Mouse (Mus musculus) heart, postnatal 0 days (tissue): ENCODE measurements around the gene Acap1. TPM values are rescaled to one million over a fixed set of nuclear protein-coding genes. Genes with fewer than 3 reads are reported as not detected.

Source experiments
- ATAC-seq: fragments of 200-750 bp; cut with Nextera tagmentation; 2 replicates; pipeline ENCODE4 v1.8.0; 2017; ENCODE audit warnings: low read depth, moderate number of reproducible peaks, moderate library complexity; ENCODE audit not compliant: insufficient read depth
- DNase-seq: peaks from one replicate; pipeline ENCODE4 v3.0.0-alpha.2; 2016; ENCODE audit warnings: low spot score
- H3K27ac ChIP-seq: fragments of 300-500 bp; sonication (generic); 2 replicates; pipeline ENCODE4 v1.5.1; 2014; ENCODE audit warnings: low read depth, mild to moderate bottlenecking
- H3K27me3 ChIP-seq: fragments of 300-500 bp; sonication (generic); 2 replicates; pipeline ENCODE4 v1.6.1; 2014; ENCODE audit warnings: low read length, mixed read lengths; ENCODE audit not compliant: control insufficient read depth, insufficient read depth
- H3K36me3 ChIP-seq: fragments of 300-500 bp; sonication (generic); replicated peaks from 2 replicates; pipeline ENCODE4 v1.6.1; 2014; ENCODE audit warnings: low read length, mixed read lengths; ENCODE audit not compliant: control insufficient read depth, insufficient read depth
- H3K4me1 ChIP-seq: fragments of 300-500 bp; sonication (generic); 2 replicates; pipeline ENCODE4 v1.6.1; 2014; ENCODE audit warnings: antibody characterized with exemption; ENCODE audit not compliant: control insufficient read depth, insufficient read depth
- H3K4me2 ChIP-seq: fragments of 300-500 bp; sonication (generic); 2 replicates; pipeline ENCODE4 v1.6.1; 2014; ENCODE audit warnings: low read depth, mild to moderate bottlenecking, low read length, moderate library complexity
- H3K4me3 ChIP-seq: fragments of 300-500 bp; sonication (generic); 2 replicates; pipeline ENCODE4 v1.5.1; 2014; ENCODE audit warnings: low read depth, low read length
- H3K9ac ChIP-seq: fragments of 300-500 bp; sonication (generic); replicated peaks from 2 replicates; pipeline ENCODE4 v1.6.1; 2014; ENCODE audit warnings: low read depth, low read length, mixed read lengths
- H3K9me3 ChIP-seq: fragments of 300-500 bp; sonication (generic); replicated peaks from 2 replicates; pipeline ENCODE4 v1.6.1; 2016; ENCODE audit warnings: low read length; ENCODE audit not compliant: control insufficient read depth
- CTCF ChIP-seq: IDR thresholded peaks from 2 replicates; pipeline ENCODE4 v1.5.1; 2016; ENCODE audit warnings: antibody characterized with exemption, control low read depth, low read depth
- EP300 ChIP-seq: IDR thresholded peaks from 2 replicates; pipeline ENCODE4 v1.6.1; 2016; ENCODE audit warnings: antibody characterized with exemption, low read depth
- WGBS: fragments of 180-500 bp; shearing (Covaris S2); extraction: QIAGEN DNeasy Blood & Tissue Kit; methylation state at CpG from one replicate; pipeline ENCODE4 v1.1.7; 2014; 5-methylcytosine and 5-hydroxymethylcytosine counted together
- polyA plus RNA-seq: library from polyadenylated mRNA; unstranded; fragments of >200 nt; fragmentation: Nextera tagmentation; extraction: Ambion mirVana; gene quantifications from 2 replicates; pipeline ENCODE4 v1.2.1, GENCODE M21; 2015
- total RNA-seq: library from RNA; depleted of rRNA; stranded (reverse); fragments of >200 nt; gene quantifications from 2 replicates; pipeline ENCODE4 v1.2.3, GENCODE M21; 2014; ENCODE audit warnings: low replicate concordance

Acap1 gene
- total and polyA plus RNA-seq, 2 experiments from 2014 or later: 2.5 TPM

DNA sequence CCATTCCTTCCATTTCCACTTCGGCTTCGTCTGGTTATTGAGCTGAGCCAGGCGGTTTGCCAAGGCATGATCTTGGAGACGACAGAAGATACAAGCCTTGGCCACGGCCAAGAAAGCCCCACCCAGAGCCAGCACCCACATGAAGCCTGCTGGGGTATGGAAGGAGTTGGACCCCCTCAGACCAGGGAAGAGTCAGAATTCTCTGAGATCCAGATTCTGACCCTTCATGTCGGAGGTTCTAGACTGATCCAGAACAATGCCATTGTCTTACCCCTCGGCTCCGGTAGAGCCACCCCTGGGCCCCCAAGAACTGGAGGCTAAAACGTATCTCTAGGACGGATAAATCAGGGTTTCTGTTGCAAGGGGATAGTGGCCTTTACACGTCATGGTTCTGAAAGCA, 17.5 kb downstream of the Acap1 start, which contains the start of gene Tmem95:
TSS of gene Tmem95 (minus strand) at position 141 of the 400 bp plus-strand sequence.
- peaks cover 8% of the 10 kb centered on the region; the same call in 1 of the 2 replicates for H3K4me1 ChIP-seq
- H3K9me3 ChIP-seq: no peaks in the 10 kb centered on the region
- no peak within 1 kb of the TSS; the same call in 1 of the 2 replicates for H3K9ac ChIP-seq
- ATAC-seq (no peak), DNase-seq (no peak)
- peak within 1 kb of the TSS; percentile 81 for H3K4me2 ChIP-seq
- H3K4me3 ChIP-seq: no peak within 1 kb of the TSS
- 84% methylated on average over 11 of the region's 11 CpGs for WGBS
- TF ChIP-seq CTCF: no peak
- no peak for TF ChIP-seq EP300
- no peaks in the 10 kb centered on the region for H3K36me3 ChIP-seq
- H3K27ac ChIP-seq: peak within 1 kb of the TSS; percentile 79; the same call in 1 of the 2 replicates
- no peaks in the 10 kb centered on the region for H3K27me3 ChIP-seq

DNA sequence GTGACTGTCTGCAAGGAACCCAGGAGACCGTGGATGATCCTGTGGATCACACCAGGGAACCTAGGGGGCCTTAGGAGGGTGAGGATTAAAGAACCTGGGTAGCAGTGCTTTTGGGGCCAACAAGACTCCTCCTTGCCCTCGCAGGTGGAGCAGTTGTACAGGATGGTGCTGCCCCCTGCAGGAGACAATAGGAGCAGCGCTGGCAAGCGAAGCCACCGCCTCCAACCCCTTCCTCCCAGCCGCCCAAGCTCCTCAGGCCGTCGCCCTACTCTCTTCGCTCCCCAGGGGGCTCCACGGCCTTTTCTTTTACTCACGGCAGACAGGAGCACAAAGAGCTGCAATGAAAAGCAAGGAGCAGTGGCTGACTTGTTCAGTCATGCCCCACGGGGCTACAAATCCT, 18.5 kb downstream of the Acap1 start:
- ATAC-seq (peak; percentile 40; the same call in 1 of the 2 replicates), DNase-seq (peak; percentile 87)
- 5% methylated on average over 12 of the region's 12 CpGs for WGBS
- no peaks in the 10 kb centered on the region for H3K9me3 ChIP-seq
- H3K4me3 ChIP-seq: no peak overlapping the region
- peak overlapping the region; percentile 46 for H3K4me2 ChIP-seq
- H3K27ac ChIP-seq: peak overlapping the region; percentile 79
- no peaks in the 10 kb centered on the region for H3K36me3 ChIP-seq
- H3K9ac ChIP-seq: no peak overlapping the region; the same call in 1 of the 2 replicates
- peak; percentile 94 for TF ChIP-seq CTCF
- no peak for TF ChIP-seq EP300
- peaks cover 8% of the 10 kb centered on the region; the same call in 1 of the 2 replicates for H3K4me1 ChIP-seq
- H3K27me3 ChIP-seq: no peaks in the 10 kb centered on the region

DNA sequence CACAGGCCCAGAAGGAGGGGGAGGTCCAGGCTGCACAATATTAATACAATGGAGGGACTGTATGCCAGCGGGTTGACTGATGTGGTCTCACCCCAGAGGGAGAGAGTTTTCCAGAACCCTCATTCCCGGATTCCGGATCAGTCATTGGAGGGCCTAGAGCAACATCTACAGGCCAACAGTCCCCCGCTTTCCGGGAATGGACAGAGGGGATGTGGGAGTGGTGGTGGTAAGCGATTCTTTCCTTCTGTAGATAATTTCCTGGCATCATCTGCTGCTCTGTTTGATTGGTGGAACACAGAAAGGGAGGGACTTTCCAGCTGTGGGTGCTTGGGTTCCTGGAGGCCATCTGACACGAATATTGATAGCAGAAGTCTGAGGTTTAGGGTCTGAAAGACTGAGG, 19.2 kb downstream of the Acap1 start:
- H3K4me3 ChIP-seq: no peak overlapping the region
- no peaks in the 10 kb centered on the region for H3K9me3 ChIP-seq
- 40% methylated on average over 7 of the region's 7 CpGs for WGBS
- H3K27me3 ChIP-seq: no peaks in the 10 kb centered on the region
- peaks cover 1% of the 10 kb centered on the region; the same call in 1 of the 2 replicates for H3K4me1 ChIP-seq
- no peaks in the 10 kb centered on the region for H3K36me3 ChIP-seq
- ATAC-seq: peak; percentile 56
- peak overlapping the region; percentile 79 for H3K27ac ChIP-seq
- no peak overlapping the region for H3K9ac ChIP-seq
- DNase-seq: peak; percentile 74
- H3K4me2 ChIP-seq: peak overlapping the region; percentile 46
- peak; percentile 77; the same call in 1 of the 2 replicates for TF ChIP-seq EP300
- no peak; the same call in 1 of the 2 replicates for TF ChIP-seq CTCF

DNA sequence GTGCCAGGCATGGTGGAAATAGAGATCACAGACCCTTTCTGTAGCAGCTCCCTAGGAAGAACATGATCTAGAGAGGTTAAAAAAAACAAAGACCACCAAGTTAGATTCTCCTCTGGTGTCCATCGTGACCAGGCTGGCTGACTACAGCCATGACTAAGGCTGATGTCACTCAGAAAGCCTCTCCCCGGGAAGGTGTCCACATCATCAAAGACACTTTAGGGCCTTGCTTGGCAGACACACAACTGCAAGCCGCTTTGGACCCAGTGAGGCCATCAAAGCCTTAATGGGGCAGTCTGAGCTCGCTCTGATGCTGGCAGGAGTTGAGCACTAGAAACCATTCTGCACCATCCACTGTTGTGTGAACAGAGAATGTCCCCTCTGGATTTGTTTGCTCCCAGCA, 22.9 kb downstream of the Acap1 start:
- H3K4me1 ChIP-seq: no peaks in the 10 kb centered on the region
- H3K27me3 ChIP-seq: no peaks in the 10 kb centered on the region
- H3K4me2 ChIP-seq: no peak overlapping the region
- H3K9ac ChIP-seq: no peak overlapping the region
- no peaks in the 10 kb centered on the region for H3K9me3 ChIP-seq
- no peak overlapping the region for H3K27ac ChIP-seq
- ATAC-seq (no peak), DNase-seq (no peak)
- no peak for TF ChIP-seq CTCF
- TF ChIP-seq EP300: no peak
- no peak overlapping the region for H3K4me3 ChIP-seq
- H3K36me3 ChIP-seq: no peaks in the 10 kb centered on the region
- 59% methylated on average over 4 of the region's 4 CpGs for WGBS

DNA sequence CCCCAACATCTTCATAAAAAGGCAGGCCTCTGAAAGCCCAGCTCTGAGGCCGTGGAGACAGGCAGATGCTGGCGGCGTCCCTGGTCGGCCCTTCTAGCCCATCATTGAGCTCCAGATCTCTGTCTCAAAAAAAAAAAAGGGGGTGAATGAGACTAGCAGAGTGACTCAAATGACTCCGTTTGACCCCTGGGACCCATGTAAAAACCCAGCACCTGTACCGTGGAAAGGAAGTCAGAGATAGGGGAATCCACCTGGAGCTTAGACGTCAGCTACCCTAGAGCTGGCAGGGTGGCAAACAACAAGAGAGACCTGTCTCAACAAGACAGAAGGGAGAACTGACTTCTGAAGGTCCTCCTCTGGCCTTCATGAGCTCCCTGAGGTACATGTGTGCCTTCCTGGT, 23.5 kb downstream of the Acap1 start:
- Histone ChIP-seq H3K9ac (no peak overlapping the region), H3K4me1 (no peaks in the 10 kb centered on the region), H3K9me3 (no peaks in the 10 kb centered on the region), H3K4me2 (no peak overlapping the region), H3K36me3 (no peaks in the 10 kb centered on the region), H3K4me3 (no peak overlapping the region), H3K27ac (no peak overlapping the region), H3K27me3 (no peaks in the 10 kb centered on the region)
- 79% methylated on average over 7 of the region's 7 CpGs for WGBS
- DNase-seq: no peak
- no peak for ATAC-seq
- TF ChIP-seq EP300 (no peak), CTCF (no peak)
